Mouse (Mus musculus) adrenal gland, postnatal 36 days (tissue): Measurements from ENCODE around the gene Rufy1. TPM values are rescaled to one million over a fixed set of nuclear protein-coding genes. Genes with fewer than 3 reads are reported as not detected.

Experiments
- DNase-seq, 2 experiments: peaks; one replicate each; pipeline ENCODE4 v3.0.0; 2021; ENCODE audit warnings: mixed read lengths in 1 of 2
- microRNA-seq: library from miRNA; unstranded; fragments of <30 nt; microRNA quantifications from one replicate; pipeline ENCODE4 v1.2.0, GENCODE M21; 2021
- total RNA-seq, 2 experiments: library from RNA; stranded (reverse); gene quantifications; 2 replicates each; pipeline ENCODE4 v1.2.3; 2021

The Rufy1 gene
- total RNA-seq, 2 experiments from 2014 or later: 38.2 to 39.8 TPM

DNA sequence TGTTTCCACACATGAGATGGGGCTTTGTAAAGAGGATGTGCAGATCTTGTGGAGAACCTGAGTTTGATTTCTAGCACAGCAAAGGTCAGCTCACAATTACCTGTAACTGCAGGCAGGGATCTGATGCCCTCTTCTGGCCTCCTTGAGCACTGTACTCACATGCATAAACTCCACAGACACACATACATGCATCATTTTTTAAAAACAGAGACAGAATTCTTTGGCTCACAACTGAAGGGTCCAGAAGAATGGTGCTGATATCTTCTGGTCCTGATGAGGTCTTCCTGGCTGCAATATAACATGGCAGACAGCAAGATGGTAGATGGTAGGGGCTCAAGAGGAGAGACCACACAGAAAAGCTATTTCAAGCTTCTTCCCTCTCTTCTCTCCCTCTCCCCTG is 76.8 kb downstream of the Rufy1 start, which contains the start of gene Cby3:
Cby3 (plus strand) TSS at position 301 of the 400 bp plus-strand sequence.
- no peak for DNase-seq

DNA sequence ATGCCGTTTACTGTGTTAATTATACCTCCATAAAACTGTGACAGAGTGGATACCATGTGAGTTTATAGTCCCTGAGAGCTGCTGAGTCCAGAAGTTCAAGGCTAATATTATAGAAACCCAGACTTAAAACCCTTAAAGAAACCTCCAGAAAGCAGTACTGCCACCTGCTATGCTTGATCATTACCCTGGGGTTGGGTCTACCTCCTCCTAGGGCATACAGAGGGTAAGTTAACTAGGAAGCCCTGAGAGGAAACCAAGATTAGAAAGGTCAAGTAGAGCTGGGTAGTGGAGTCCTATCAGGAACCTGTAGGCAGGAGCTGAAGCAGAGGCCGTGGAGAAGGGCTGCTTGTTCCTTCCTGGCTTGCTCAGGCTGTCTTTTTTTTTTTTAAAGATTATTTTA is 78.7 kb downstream of the Rufy1 start:
- DNase-seq: no peak

DNA sequence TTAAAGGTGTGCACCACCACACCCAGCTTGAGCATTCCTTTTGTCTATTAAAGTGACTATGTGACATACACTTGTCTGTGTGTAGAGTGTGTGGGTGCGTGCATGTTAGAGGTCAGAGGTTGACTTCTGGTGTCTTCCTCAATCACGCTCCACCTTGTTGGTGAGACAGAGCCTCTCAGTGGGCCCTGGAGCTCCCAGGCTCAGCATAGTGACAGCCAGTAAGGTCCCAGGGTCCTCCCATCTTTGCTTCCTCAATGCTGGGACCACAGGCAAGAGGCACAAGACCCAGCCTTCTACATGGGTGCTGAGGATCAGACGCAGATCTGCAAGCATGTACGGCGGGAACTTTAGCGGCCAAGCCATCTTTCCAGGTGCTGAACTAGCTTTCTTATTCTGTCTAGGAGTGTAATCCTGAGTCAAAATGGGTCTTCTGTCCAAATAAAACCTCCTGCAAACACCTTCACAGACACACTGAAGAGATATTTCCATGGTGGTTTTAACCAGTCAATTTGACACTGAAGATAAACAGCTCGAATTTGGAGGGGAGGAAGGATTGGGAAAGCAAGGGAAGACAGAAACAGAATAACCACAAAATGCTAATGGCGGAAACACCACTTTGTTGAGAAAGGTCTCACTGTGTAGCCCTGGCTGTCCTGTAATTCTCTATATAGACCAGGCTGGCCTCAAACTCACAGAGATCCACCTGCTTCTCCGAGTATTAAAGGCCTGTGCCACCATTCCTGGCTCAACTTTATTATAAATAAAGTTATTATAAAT is 84.5 kb downstream of the Rufy1 start:
- DNase-seq: no peak

DNA sequence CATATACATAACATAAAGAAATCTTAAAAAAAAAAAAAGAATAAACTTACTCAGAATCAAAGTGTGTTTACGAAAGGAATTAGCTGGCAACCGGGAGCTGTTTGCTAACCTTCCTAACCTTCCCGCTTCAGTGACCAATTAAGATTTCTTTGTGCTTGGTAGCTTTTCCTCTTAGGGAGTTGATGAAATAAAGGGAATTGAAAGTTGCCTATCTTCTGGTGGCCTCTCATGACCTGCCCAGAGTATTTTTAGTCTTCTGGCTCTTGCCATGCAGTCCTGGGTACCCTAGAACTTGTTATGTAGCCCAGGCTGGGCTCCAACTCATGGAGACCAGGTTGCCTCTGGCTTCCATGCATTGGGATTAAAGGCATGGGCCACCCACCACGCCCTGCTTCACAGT is 85.4 kb downstream of the Rufy1 start:
- no peak for DNase-seq

Small RNA genes within 50 kb of the gene (microRNA-seq; reads per million reads assigned to microRNA genes)
- gene Mir804: not detected

Other genes starting within 250 kb of the Rufy1 start
- gene Sqstm1, start 220.3 kb downstream of the Rufy1 start, total RNA-seq: 100 to 1,000 TPM; 862 to 881 TPM
- gene Mgat4b, start 220.2 kb downstream of the Rufy1 start, total RNA-seq: 100 to 1,000 TPM; 116 to 149 TPM
- gene Ltc4s, start 192.5 kb downstream of the Rufy1 start, total RNA-seq: 10 to 100 TPM; 10.5 to 23.5 TPM
- gene Maml1, start 138.8 kb downstream of the Rufy1 start, total RNA-seq: 10 to 100 TPM; 24.7 to 26.0 TPM
- 100 to 1,000 TPM; 473 to 490 TPM for gene Canx, start 105.5 kb downstream of the Rufy1 start, total RNA-seq
- not detected for gene Cby3, start 76.7 kb downstream of the Rufy1 start, total RNA-seq
- gene Hnrnph1, start 54.1 kb downstream of the Rufy1 start, total RNA-seq: 100 to 1,000 TPM; 212 to 305 TPM
- 10 to 100 TPM in 1 of 2 experiments, 1 to 10 TPM in 1; 6.4 to 13.1 TPM for gene Adamts2, start 171.0 kb upstream of the Rufy1 start, total RNA-seq